Mouse (Mus musculus) bone marrow, adult 2 months (tissue): ENCODE results near the gene Olig3. TPM values are rescaled to one million over a fixed set of nuclear protein-coding genes. Genes with fewer than 3 reads are reported as not detected.

Experiments
- H3K27ac ChIP-seq: fragments of 200-500 bp; 2 replicates; pipeline ENCODE4 v1.5.1; 2012; ENCODE audit warnings: low read depth, mild to moderate bottlenecking, control low read depth, inconsistent platforms, low read length; ENCODE audit not compliant: control insufficient read depth, poor library complexity, insufficient read depth
- H3K4me1 ChIP-seq: fragments of 200-500 bp; 2 replicates; pipeline ENCODE4 v1.6.1; 2011; ENCODE audit warnings: low read length; ENCODE audit not compliant: control insufficient read depth, insufficient read depth
- H3K4me3 ChIP-seq: fragments of 200-500 bp; replicated peaks from 2 replicates; pipeline ENCODE3; 2011; ENCODE audit warnings: mild to moderate bottlenecking, low read depth, low read length, control low read depth; ENCODE audit not compliant: control insufficient read depth
- CTCF ChIP-seq: fragments of 200-500 bp; IDR thresholded peaks from 2 replicates; pipeline ENCODE4 v1.5.1; 2011; ENCODE audit warnings: low read length, control low read depth; ENCODE audit not compliant: control insufficient read depth, insufficient read depth
- POLR2A ChIP-seq: fragments of 200-500 bp; IDR thresholded peaks from 2 replicates; pipeline ENCODE4 v1.6.1; 2011; ENCODE audit warnings: low read depth, mild to moderate bottlenecking, control low read depth, low read length, borderline replicate concordance; ENCODE audit not compliant: control insufficient read depth
- WGBS: fragments of 180-500 bp; shearing (Covaris S2); methylation state at CpG from one replicate; pipeline ENCODE4 v1.1.7; 2018; 5-methylcytosine and 5-hydroxymethylcytosine counted together
- polyA plus RNA-seq: library from polyadenylated mRNA; stranded (reverse); fragments of >200 nt; gene quantifications from 2 replicates; pipeline ENCODE4 v1.2.4, GENCODE M21; 2011; ENCODE audit warnings: low replicate concordance; ENCODE audit not compliant: missing spikeins, insufficient read depth, insufficient read length

Gene Olig3
- polyA plus RNA-seq, 1 experiment = 2.4 TPM

GRCm38 (mm10) chr10:19356720-19357641 is 648 bp downstream of the Olig3 start:
- no peak overlapping the region for H3K27ac ChIP-seq
- 5% methylated on average over 63 of the region's 63 CpGs for WGBS
- TF ChIP-seq POLR2A = no peak
- no peak for TF ChIP-seq CTCF
- H3K4me1 ChIP-seq = no peaks in the 10 kb centered on the region
- H3K4me3 ChIP-seq = no peak overlapping the region

- Histone ChIP-seq H3K4me1 (no peaks in the 10 kb centered on the region), H3K27ac (no peak overlapping the region), H3K4me3 (no peak overlapping the region)
- 64% methylated on average over 5 of the region's 5 CpGs for WGBS
- TF ChIP-seq CTCF (no peak), POLR2A (no peak)
Observed at GRCm38 (mm10) chr10:19357848-19358247, 1.5 kb downstream of the Olig3 start.

GRCm38 (mm10) chr10:19360446-19361300 is 4.3 kb downstream of the Olig3 start:
- Histone ChIP-seq H3K4me1 (no peaks in the 10 kb centered on the region), H3K27ac (no peak overlapping the region), H3K4me3 (no peak overlapping the region)
- TF ChIP-seq POLR2A (no peak), CTCF (no peak)
- 50% methylated on average over 3 of the region's 3 CpGs for WGBS

GRCm38 (mm10) chr10:19361539-19362293 is 5.4 kb downstream of the Olig3 start:
- no peak overlapping the region for H3K27ac ChIP-seq
- TF ChIP-seq POLR2A (no peak), CTCF (no peak)
- no peak overlapping the region for H3K4me3 ChIP-seq
- H3K4me1 ChIP-seq = no peaks in the 10 kb centered on the region
- WGBS = 43% methylated on average over 23 of the region's 23 CpGs

- Histone ChIP-seq H3K27ac (no peak overlapping the region), H3K4me3 (no peak overlapping the region), H3K4me1 (no peaks in the 10 kb centered on the region)
- 8% methylated on average over 8 of the region's 8 CpGs for WGBS
- no peak for TF ChIP-seq POLR2A
Observed at GRCm38 (mm10) chr10:19362294-19362590, 5.9 kb downstream of the Olig3 start.

- 3% methylated on average over 17 of the region's 17 CpGs for WGBS
- no peak overlapping the region for H3K4me3 ChIP-seq
- H3K27ac ChIP-seq = no peak overlapping the region
- no peaks in the 10 kb centered on the region for H3K4me1 ChIP-seq
- TF ChIP-seq CTCF (no peak), POLR2A (no peak)
Observed at GRCm38 (mm10) chr10:19362861-19363260, 6.5 kb downstream of the Olig3 start.

GRCm38 (mm10) chr10:19363365-19363764 is 7.0 kb downstream of the Olig3 start:
- no peak for TF ChIP-seq CTCF
- TF ChIP-seq POLR2A = no peak
- no peak overlapping the region for H3K4me3 ChIP-seq
- WGBS = 21% methylated on average over 5 of the region's 5 CpGs
- no peak overlapping the region for H3K27ac ChIP-seq
- no peaks in the 10 kb centered on the region for H3K4me1 ChIP-seq

GRCm38 (mm10) chr10:19369143-19369542 is 12.8 kb downstream of the Olig3 start:
- WGBS = 82% methylated on average over 9 of the region's 9 CpGs
- Histone ChIP-seq H3K4me1 (no peaks in the 10 kb centered on the region), H3K27ac (no peak overlapping the region), H3K4me3 (no peak overlapping the region)
- TF ChIP-seq POLR2A (no peak), CTCF (no peak)
